Mouse (Mus musculus) heart, adult 2 months (tissue): ENCODE results near the gene Vkorc1. TPM values are rescaled to one million over a fixed set of nuclear protein-coding genes. Genes with fewer than 3 reads are reported as not detected.

Source experiments
- DNase-seq, 2 experiments: peaks; one replicate each; pipeline ENCODE4 v3.0.0; 2021
- H3K27ac ChIP-seq: fragments of 200-600 bp; 2 replicates; pipeline ENCODE4 v1.8.1; 2022
- H3K27me3 ChIP-seq: fragments of 200-500 bp; 2 replicates; pipeline ENCODE4 v1.6.1; 2012; ENCODE audit warnings: mild to moderate bottlenecking, low read length, inconsistent platforms, mixed read lengths; ENCODE audit not compliant: control insufficient read depth, insufficient read depth
- H3K36me3 ChIP-seq: fragments of 200-500 bp; 2 replicates; pipeline ENCODE4 v1.6.1; 2012; ENCODE audit warnings: low read length, inconsistent platforms; ENCODE audit not compliant: control insufficient read depth, insufficient read depth
- H3K4me1 ChIP-seq: fragments of 200-500 bp; 2 replicates; pipeline ENCODE4 v1.6.1; 2011; ENCODE audit warnings: low read length; ENCODE audit not compliant: control insufficient read depth, insufficient read depth
- H3K4me3 ChIP-seq: fragments of 200-600 bp; 2 replicates; pipeline ENCODE4 v1.8.1; 2022
- H3K79me2 ChIP-seq: fragments of 200-500 bp; replicated peaks from 2 replicates; pipeline ENCODE4 v1.6.1; 2012; ENCODE audit warnings: mild to moderate bottlenecking, inconsistent platforms, low read length, moderate library complexity, mixed read lengths; ENCODE audit not compliant: control insufficient read depth, insufficient read depth
- H3K9ac ChIP-seq: fragments of 200-500 bp; 2 replicates; pipeline ENCODE4 v1.6.1; 2012; ENCODE audit warnings: low read depth, mild to moderate bottlenecking, control low read depth, inconsistent platforms, low read length, mixed read lengths
- CTCF ChIP-seq: fragments of 200-600 bp; IDR thresholded peaks from 2 replicates; pipeline ENCODE4 v1.8.1; 2022; ENCODE audit warnings: antibody characterized with exemption, mild to moderate bottlenecking, moderate library complexity
- EP300 ChIP-seq: fragments of 200-500 bp; IDR thresholded peaks from 2 replicates; pipeline ENCODE4 v1.6.1; 2011; ENCODE audit warnings: low read depth, low read length, control low read depth; ENCODE audit not compliant: insufficient read depth
- POLR2A ChIP-seq: fragments of 200-500 bp; IDR thresholded peaks from 2 replicates; pipeline ENCODE4 v1.6.1; 2011; ENCODE audit warnings: mild to moderate bottlenecking, low read depth, low read length, control low read depth; ENCODE audit not compliant: insufficient read depth
- WGBS: fragments of 180-500 bp; shearing (Covaris S2); methylation state at CpG from one replicate; pipeline ENCODE4 v1.1.7; 2018; 5-methylcytosine and 5-hydroxymethylcytosine counted together
- intact Hi-C: fragments of 180-260 bp; cut with DNase I; formaldehyde crosslinking; loops from one replicate; pipeline ENCODE4 v1.15.1; 2025
- polyA plus RNA-seq: library from polyadenylated mRNA; depleted of rRNA; stranded (reverse); fragments of >200 nt; gene quantifications from 2 replicates; pipeline ENCODE4 v1.2.3, GENCODE M21; 2012
- total RNA-seq, 2 experiments: library from RNA; stranded (reverse); gene quantifications; 2 replicates each; pipeline ENCODE4 v1.2.3; 2021

Gene Vkorc1
- total and polyA plus RNA-seq, 3 experiments = 16.2 to 59.2 (median 17.7) TPM

DNA sequence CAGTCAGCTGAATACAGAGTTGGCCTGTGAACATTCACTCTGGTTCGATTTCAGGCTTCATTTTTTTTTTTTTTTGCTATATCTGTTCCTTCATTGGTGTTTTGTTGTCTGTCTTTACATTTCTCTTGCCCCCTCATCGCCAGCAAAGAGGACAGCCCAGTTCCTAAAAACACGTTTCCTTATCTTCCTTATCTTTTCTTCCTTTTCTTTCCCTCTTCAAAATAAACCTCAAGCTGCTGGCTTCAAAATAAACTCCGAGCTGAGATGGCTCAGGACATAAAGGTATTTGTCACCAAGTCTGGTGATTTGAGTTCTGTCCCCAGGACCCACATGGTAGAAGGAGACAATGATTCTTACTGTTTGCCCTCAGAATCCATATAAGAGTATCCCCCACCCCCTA, 17.5 kb upstream of the Vkorc1 start:
- peak overlapping the region; percentile 90 for H3K4me3 ChIP-seq
- H3K9ac ChIP-seq = peak overlapping the region; percentile 60; the same call in 1 of the 2 replicates
- TF ChIP-seq CTCF = no peak
- TF ChIP-seq POLR2A = no peak
- no peak for TF ChIP-seq EP300
- no peaks in the 10 kb centered on the region for H3K4me1 ChIP-seq
- H3K79me2 ChIP-seq = no peaks in the 10 kb centered on the region
- DNase-seq = no peak
- intact Hi-C loops = loop anchor here (2.0 kb wide), 1 partner anchor 36 kb away; the partner anchor contains the start of genes Zfp646 and Zfp668
- H3K36me3 ChIP-seq = no peaks in the 10 kb centered on the region
- no peaks in the 10 kb centered on the region for H3K27me3 ChIP-seq
- WGBS = 1% methylated on average over 4 of the region's 4 CpGs
- no peak overlapping the region; the same call in 1 of the 2 replicates for H3K27ac ChIP-seq

DNA sequence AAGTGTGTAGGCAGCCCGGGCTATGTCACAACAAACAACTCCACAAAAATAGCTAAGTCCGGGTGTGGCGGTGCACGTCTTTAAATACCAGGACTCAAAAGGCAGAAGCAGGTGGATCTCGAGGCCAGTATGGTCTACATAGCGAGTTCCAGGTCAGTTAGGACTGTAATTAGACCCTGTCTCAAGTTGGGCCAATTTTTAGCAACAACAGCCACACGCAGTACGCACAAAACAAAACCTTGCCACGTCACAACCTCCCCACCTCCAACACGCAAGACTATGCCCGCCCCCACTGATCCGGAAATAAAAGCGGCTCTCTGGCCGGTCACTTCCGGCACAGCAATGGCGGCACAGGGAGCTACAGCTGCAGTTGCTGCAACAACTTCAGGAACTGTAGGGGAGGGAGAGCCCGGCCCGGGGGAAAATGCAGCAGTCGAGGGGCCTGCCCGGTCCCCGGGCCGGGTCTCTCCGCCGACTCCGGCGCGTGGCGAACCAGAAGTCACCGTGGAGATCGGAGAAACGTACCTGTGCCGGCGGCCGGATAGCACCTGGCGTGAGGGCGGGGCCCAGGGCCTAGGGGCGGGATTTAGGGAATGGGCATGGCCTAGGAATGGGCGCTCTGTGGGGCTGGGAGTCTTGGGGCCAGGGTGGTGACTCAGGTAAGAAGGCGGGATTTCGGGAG, 16.9 kb upstream of the Vkorc1 start, which contains the start of gene Kat8:
Kat8 (plus strand) TSS at position 327 of the 682 bp plus-strand sequence.
- TF ChIP-seq POLR2A (peak; percentile 97), EP300 (peak; percentile 92), CTCF (no peak)
- Histone ChIP-seq H3K27ac (peak within 1 kb of the TSS; percentile 92), H3K36me3 (no peaks in the 10 kb centered on the region), H3K79me2 (no peaks in the 10 kb centered on the region), H3K27me3 (no peaks in the 10 kb centered on the region), H3K9ac (peak within 1 kb of the TSS; percentile 60), H3K4me3 (peak within 1 kb of the TSS; percentile 90), H3K4me1 (no peaks in the 10 kb centered on the region)
- peak; percentile 87 to 88 for DNase-seq
- WGBS = 1% methylated on average over 40 of the region's 40 CpGs
- intact Hi-C loops = loop anchor here (2.0 kb wide), 1 partner anchor 36 kb away; the partner anchor contains the start of genes Zfp646 and Zfp668

DNA sequence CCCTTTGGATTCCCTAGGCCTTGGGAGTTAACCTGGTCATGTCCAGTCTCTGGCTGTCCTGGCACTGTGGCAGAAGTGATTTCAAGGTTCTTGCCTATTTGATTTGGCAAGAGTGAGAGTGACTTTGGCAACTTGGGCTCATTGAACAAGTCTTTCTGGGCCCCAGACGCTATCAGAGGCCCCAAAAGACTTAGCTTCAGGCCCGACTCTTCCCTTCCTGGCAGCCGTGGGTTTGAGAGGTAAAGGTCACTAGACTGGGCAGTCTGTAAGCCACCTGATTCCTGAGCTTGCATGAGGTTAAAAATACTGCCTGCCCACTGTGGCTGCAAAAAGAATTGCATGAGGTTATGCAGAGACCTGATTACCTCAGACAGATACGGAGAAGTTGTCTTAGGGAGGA, 13.2 kb upstream of the Vkorc1 start:
- peaks cover 1% of the 10 kb centered on the region for H3K4me1 ChIP-seq
- H3K27me3 ChIP-seq = no peaks in the 10 kb centered on the region
- TF ChIP-seq POLR2A = no peak
- DNase-seq = no peak
- H3K4me3 ChIP-seq = no peak overlapping the region
- intact Hi-C loops = no loop called here
- no peak overlapping the region for H3K9ac ChIP-seq
- no peaks in the 10 kb centered on the region for H3K36me3 ChIP-seq
- 79% methylated on average over 4 of the region's 4 CpGs for WGBS
- H3K79me2 ChIP-seq = no peaks in the 10 kb centered on the region
- H3K27ac ChIP-seq = no peak overlapping the region

DNA sequence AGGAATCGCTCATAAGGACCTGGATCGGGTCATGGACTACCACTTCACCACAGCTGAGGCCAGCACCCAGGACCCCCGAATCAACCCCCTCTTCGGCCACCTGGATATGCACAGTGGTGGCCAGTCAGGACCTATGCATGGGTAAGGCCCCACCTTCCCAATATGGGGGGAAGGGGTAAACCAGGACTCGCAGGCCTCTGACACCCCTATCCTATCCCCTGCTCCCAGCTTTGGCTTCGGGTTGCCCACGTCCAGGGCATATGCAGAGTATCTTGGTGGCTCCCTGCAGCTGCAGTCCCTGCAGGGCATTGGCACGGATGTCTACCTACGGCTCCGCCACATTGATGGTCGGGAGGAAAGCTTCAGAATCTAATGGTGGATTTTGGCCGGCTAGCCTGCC, 12.5 kb upstream of the Vkorc1 start:
- H3K4me3 ChIP-seq = no peak overlapping the region
- intact Hi-C loops = no loop called here
- H3K27me3 ChIP-seq = no peaks in the 10 kb centered on the region
- no peak overlapping the region for H3K9ac ChIP-seq
- no peaks in the 10 kb centered on the region for H3K79me2 ChIP-seq
- no peak for DNase-seq
- TF ChIP-seq CTCF = no peak
- no peak for TF ChIP-seq EP300
- no peak for TF ChIP-seq POLR2A
- WGBS = 96% methylated on average over 12 of the region's 12 CpGs
- H3K36me3 ChIP-seq = no peaks in the 10 kb centered on the region
- no peak overlapping the region for H3K27ac ChIP-seq
- peaks cover 1% of the 10 kb centered on the region for H3K4me1 ChIP-seq

DNA sequence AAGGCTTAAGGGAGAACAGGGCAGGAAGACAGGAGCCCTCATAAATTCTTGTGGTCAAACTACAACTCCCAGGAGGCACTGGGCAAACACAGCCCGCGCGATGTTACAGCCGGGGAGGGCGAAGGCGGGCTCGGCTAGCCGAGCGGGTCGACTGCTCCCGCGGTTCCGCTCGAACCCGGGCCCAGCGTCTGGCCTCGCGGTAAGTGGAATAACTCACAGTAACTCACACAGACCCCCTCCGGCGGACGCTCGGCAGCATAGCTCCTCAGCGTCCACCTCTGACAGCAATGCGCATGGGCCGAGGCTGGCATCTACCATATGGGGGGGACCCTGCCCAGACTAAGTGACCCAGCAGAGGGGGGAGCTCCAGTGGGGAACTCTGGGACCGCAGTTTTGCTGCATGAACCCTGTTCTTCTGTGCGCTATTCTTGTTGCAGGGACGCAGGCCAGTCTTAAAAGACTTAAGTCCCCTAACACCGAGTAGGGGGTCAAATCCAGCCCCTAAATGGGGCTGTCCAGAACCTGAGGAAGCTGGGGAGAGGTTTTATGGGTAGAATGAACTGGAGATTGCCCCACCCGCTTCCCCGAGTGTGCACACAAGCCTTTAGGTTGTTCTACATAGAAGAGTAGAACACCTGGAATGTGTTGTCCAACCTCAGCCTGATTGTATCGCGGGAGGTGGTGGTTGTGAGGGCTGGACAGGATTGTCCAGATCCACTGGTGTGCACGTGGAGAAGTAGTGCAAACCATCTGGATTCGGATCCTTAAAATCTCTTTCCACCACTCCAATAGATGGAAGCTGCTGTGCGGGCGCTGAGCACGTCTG, 8.8 kb upstream of the Vkorc1 start, which contains the start of gene Bckdk:
Bckdk (plus strand) TSS at position 112 of the 826 bp plus-strand sequence.
- intact Hi-C loops = no loop called here
- DNase-seq = peak; percentile 80 to 83
- H3K9ac ChIP-seq = peak within 1 kb of the TSS; percentile 85
- 0 out of 2 replicates have a peak, but pooled peaks have one; percentile 9 for TF ChIP-seq CTCF
- no peak for TF ChIP-seq EP300
- TF ChIP-seq POLR2A = peak; percentile 89
- H3K27me3 ChIP-seq = no peaks in the 10 kb centered on the region
- peak within 1 kb of the TSS; percentile 94 for H3K27ac ChIP-seq
- H3K36me3 ChIP-seq = no peaks in the 10 kb centered on the region
- 6% methylated on average over 38 of the region's 38 CpGs for WGBS
- no peaks in the 10 kb centered on the region for H3K79me2 ChIP-seq
- peaks cover 1% of the 10 kb centered on the region for H3K4me1 ChIP-seq
- H3K4me3 ChIP-seq = peak within 1 kb of the TSS; percentile 90
